Mouse (Mus musculus) lung, postnatal 14 days (tissue): ENCODE data around the gene Gm45261.

Experiments used
- DNase-seq: peaks from one replicate; pipeline ENCODE4 v3.0.0; 2021

The Gm45261 gene

DNA sequence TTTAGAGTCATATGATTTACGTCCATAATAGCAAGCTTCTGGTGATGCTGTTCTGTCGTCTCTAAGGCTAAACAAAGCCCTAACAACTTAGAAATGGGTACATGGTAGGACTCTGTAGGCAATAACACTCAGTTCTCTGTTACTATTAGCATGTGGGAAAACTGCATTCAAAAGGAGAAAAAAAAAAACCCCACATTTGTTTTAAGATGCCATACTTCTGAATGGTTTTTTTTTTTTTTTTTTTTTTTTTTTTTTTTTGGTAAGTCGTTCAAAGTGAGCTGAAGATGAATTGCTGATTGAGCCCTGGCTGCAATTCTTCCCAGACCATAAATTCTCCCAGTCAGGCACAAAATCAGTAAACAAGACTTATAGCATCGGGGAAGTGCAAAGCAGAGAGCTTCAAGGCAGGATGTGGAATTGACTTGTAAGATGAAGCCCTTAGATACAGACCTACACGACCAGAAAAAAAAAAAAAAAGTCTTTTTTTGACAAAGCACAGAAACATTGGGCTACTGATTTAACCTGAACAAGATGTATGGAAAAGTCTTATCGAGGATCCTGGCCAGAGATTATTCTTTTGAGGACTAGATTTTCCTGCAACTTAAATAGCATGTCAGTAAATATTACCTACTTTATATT lies 51.7 kb downstream of the Gm45261 start:
- no peak for DNase-seq

DNA sequence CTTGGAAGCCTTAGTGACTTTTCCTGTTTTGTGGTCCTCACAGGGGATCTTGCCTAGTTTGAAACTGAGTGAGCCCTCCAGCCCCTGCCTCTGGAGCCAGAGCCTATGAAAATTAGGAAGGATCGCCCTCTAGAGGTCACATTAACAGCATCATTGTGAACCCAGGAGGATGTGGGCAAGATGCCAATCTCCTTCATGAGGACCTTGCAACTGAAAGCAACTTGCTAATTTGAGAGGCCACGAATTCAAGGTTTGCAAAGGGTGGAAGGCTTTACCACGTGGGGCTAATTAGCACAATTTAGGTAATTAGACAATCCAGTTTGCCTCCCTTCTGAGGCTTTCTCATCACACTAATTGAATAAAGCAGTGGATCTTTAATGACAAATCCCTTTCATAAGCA lies 52.7 kb downstream of the Gm45261 start:
- DNase-seq = peak; percentile 84

DNA sequence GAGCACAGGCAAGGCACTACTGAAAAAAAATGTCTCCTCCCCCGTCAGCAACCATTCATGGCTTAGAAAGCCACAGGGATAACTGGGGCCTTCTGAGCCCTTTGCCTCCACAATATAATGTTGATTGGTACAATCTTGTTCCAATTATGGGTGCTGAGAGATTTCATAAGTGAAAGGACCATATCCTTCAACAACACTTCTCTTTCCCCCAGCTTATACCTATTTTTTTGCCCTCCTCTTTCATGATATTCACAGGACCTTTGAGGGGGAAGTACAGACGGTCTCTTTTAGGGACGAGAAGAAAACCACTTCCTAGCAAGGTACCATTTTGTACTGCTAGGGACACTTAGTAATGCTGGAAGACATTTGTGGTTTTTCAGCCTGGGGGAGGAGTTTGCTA lies 57.1 kb downstream of the Gm45261 start:
- no peak for DNase-seq

DNA sequence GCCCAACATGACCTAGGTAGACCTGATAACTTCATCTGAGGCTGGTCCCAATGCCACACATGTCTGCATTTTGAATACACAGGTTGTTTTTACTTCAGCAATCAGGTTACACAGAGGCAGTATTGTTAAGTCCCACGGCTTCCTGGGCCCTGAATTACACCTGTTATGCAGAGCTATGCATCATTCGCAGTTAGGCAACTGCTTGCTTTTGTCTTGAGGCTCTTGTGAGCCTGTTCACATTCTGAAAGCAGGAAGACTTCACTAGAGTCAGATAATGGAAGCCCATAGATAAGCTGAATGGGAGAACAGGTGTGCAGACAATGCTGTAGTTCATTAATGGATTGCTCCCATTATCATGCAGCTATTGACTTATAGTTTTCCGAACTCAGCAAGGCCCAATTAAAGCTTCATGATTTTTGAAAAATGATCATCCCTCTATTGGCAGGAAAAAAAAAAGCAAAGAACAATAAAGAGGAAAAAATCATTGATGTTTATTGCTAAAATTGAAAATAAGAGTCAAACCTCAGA lies 57.8 kb downstream of the Gm45261 start:
- DNase-seq = no peak

DNA sequence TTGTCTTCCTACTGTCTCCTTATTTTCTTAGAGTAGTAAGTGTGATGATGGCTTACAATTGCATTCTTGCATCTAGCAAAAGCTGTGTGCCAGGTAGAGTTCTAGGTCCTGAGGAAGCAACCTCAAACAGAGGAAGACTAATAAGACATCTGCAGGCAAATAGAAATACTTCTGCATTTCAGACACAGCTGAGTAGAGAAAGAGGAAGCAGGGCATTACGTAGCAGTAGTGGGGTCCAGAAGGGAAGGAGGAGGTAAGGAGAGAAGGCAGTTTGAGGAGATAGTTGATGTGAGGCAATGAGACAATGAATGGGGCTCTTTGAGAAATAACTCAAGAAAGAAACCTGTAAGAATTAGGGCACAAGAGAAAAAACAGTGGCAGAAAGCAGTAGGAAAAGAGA lies 59.3 kb downstream of the Gm45261 start:
- DNase-seq = no peak
